Mouse (Mus musculus): ENCODE results near the gene Farp1. TPM values are rescaled to one million over a fixed set of nuclear protein-coding genes. Genes with fewer than 3 reads are reported as not detected.

Gene Farp1
- total RNA-seq, 2 experiments from 2014 or later = 129 to 134 TPM

DNA sequence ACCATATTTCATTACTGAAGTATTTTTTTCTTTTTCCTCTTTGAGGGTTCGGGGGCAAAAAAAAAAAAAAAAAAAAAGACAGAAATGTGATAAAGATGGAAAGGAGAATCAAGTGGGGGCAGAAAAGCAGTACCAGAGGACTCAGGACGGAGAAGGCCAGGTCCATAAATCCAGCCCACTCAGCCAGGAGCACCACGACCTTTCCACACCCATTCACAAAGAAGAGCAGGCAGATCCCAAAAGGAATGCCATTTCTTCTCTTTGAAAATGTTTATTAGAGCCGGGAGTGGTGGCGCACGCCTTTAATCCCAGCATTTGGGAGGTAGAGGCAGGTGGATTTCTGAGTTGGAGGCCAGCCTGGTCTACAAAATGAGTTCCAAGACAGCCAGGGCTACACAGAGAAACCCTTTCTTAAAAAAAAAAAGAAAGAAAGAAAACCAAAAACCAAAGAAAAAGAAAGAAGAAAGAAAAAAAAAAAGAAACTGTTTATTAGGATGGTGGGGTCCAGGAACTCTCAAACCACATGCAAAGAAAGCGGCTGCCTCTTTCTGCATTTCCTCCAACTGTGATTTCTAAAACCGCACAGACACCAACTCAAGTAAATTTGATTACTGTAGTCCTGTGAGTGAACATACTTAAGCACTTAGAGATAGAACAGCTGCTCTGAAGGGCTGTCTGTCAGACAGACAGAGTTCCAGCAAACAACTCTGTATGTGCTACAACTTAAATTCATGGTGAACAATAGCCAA is 270.5 kb downstream of the Farp1 start:
- no peak for DNase-seq (ENCODE audit: low spot score in 2 of 2)

DNA sequence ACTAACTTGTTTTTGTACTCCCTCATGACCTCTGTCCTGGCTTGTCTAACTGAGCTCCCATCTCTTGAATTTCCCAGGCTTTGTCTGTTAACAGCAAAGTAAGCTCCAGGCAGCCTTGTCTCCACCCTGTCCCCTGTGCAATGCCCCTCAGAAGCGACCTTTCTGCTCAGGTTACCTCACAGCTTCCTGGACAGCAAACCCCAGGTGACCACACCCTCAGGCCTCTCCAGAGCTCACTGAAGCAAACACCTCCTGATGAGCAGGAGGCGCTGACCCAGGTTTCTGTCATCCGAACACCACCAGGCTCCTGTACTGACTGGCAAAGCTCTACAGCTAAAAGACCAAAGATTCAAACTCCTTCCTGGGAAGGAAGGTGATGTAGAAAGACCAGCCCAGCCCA is 274.9 kb downstream of the Farp1 start:
- no peak for DNase-seq (ENCODE audit: low spot score in 2 of 2)

DNA sequence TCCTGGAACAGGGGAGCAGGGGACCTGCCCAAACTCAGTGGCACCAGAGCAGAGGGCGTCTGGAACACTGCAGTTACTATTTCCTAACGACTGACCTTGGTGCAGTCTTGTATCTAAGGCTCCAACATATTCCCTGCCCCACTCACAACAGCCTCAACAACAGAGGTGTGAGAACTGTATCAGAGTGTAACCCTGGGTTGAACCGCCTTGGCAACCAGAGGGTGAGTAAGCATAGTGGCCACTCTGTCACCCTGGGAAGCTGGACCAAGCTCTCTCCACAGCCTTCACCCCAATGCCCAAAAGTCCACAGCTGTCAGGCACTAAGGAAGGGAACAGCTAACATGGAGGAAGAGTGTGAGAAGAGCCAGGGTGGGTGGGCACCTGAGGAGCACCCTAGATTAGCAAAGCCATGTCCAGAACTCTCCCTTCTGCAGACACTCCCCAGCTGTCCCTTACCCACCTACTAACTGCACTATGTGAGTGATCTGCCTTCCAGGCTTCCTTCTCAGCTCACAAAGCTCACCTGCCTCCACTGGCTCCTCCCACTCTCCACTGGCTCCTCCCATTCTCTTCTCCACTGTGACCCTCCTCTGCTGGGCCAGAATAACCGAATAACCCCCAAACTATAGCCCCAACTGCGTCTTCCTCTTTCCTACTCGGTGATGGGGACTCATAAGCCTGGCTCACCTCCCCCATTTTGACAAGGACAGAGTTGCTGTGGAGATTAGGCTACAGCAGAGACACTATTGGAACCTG is 275.5 kb downstream of the Farp1 start:
- DNase-seq (ENCODE audit: low spot score in 2 of 2) = no peak

DNA sequence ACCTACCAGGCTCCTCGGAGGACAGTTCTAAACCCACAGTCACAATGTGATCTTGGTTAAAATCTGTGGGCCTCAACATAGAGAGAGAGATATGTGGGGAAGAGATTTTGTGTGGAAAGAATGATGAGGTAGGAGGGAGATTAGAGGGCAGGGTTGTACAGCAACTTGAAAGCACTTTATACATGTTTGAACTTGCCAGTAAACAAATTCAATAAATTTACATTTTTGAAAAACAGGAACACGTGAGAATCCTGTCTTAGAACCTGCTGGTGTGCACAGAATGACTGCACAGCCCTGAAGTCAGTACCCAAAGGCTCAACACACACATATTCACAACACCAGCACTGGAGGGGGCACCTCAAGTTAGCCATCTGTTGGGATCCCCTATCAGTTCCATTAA is 276.1 kb downstream of the Farp1 start:
- DNase-seq (ENCODE audit: low spot score in 2 of 2) = no peak

DNA sequence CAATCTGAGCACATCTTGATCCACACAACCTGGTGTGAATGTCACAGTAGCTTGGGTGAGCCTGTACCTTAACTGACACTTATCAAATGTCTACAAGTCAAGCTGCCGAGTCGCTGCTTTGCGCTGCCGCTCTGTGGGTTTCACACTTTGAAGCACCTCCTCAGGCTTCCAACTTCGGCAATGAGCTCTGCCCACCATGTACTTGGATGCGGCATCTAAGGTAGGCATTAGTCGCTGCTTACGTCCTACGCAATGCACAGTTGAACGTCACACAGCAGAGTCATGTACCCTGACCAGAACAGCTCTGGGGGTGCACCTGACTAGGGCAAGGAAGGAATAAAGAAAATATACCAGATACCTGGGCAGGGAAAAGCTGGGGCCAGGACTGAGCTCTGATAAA is 278.3 kb downstream of the Farp1 start:
- DNase-seq (ENCODE audit: low spot score in 2 of 2) = peak in 1 of 2 experiments; percentile 17

DNA sequence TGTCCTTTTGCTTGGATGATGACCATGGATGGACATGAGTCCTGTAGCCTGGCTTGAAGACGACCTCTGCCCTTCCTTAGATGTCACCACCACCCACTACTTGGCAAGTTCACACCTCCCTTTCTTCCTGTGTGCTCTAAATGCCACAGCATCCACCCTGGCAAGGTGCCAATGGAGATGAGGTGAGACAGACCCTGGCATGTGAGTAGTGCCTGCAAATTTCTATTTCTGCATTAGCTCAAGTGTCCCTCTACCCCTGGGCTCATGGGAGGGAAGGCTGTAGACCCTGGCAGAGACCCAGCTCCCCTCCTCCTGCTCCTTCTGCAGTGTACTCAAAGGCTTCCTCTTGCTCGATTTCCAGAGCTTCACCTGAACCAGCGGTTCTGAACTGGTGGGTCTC is 279.9 kb downstream of the Farp1 start:
- DNase-seq (ENCODE audit: low spot score in 2 of 2) = no peak

DNA sequence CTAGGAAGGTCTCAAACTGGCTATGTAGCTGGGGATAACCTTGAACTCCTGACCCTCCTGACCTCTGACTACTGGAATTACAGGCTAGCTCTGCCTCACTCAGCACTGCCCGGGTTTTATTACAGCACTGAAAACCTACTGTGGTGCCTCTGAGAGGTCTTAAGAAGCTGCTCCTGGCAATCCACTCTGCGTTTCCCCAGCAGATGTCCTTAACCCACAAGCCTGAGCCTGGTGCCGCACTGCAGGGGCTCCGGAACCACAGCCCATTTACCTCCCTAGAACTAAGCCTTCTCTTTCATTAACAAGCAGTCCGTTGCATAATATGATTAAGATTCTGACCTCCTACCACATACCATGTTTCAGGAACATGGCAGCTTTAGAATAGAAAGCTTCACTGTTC is 281.1 kb downstream of the Farp1 start:
- no peak for DNase-seq (ENCODE audit: low spot score in 2 of 2)

DNA sequence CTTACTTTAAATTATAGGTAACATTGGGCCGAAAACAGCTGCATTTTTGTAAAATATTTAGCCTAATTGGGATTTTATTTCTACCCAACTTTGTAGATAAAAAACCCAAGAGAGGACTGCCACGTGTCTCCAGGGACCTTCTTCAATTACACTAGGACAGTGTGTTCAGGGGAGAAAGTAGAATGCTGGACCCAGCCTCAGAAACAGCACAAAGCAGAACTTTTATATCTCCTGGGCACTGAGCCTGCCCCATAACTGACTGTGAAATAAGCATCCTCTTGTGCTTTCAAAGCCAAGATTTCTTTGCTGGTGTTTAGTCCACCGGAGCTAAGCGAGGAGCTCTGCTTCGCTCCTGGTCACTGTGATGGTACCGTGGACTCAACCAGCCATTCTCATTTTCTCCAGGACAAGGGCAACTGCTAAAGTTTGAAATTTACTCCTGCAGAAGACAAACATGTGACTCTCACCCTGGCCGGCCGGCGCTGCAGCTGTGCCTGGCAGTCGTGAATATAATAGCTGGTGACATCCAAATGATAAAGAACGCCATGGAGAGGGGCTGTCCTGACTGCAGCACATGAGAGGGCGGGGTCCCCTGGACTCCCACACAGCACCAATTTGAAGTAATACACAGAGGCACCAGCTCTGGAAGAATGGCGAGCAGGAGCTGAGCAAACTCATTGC is 281.8 kb downstream of the Farp1 start:
- no peak for DNase-seq (ENCODE audit: low spot score in 2 of 2)

DNA sequence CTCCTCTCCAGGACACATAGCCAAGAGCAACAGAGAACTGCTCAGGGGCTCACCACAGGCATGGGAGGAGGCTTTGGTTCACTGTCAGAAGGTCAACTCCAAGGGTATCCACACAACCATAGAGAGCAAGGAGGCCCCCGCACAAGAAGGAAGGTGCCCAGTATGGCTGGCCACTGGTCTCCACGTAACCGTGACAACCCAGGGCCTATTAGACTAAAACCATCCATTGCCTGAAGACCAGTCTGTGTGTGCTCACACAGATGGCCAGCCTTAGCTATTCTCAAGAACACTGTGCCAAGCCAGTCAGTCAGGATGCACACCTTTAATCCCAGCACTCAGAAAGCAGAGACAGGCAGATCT is 282.3 kb downstream of the Farp1 start:
- DNase-seq (ENCODE audit: low spot score in 2 of 2) = no peak

DNA sequence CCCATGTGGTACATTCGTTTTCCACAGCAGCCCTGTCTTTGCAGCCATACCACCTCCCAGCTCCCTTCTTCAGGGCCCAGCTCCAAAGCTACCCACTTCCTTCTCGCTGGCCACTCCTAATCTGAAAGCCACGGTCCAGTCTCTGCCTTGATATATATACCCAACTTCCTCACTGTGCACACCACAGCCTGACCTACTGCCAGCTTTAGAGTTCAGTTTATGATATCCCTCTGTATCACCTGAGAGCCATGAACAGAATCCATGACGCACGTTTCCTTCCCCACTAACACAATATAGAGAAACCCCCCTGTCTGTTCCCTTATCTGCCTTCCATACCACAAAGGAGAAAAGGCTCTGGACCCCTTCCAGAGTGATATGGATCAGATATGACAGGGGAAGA is 283.4 kb downstream of the Farp1 start:
- no peak for DNase-seq (ENCODE audit: low spot score in 2 of 2)

DNA sequence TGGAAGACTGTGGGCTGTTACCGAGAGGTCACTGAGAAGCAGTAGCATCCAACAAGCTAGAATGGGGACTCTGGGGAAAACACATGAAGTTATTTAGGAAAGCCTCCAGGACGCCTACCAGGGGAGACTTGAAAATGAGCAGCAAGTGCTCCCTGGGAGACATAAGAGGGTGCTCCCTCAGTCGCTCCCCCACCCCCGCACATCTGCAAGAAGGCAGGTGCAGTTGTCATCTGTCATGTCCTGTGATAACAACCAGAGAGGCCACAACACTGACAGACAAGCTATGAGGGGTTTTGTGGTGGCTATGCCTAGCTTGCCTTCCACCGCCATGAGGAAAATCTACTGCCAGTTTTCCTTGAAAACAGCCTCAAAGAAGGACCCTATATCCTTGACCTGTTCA is 287.1 kb downstream of the Farp1 start:
- no peak for DNase-seq (ENCODE audit: low spot score in 2 of 2)

DNA sequence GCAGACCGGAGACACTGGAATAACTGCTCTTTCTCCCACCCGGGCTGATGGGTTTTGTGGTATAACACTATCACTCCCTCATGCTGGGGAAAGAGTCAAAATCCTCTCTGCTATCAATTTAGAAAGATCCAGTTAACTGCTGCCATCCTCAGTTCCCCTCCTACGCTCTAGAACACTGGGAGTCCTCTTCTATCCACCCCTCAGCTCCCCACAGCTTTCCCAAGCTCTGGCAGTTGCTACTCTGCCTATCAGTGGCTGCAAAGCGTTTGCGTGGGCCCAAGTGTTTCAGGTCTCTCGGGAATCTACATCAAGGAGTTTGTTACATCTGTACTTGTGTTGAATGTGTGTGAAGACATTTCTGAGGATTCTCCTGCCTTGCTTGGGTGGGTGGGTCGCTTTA is 287.6 kb downstream of the Farp1 start:
- DNase-seq (ENCODE audit: low spot score in 2 of 2) = peak; percentile 61 to 79

DNA sequence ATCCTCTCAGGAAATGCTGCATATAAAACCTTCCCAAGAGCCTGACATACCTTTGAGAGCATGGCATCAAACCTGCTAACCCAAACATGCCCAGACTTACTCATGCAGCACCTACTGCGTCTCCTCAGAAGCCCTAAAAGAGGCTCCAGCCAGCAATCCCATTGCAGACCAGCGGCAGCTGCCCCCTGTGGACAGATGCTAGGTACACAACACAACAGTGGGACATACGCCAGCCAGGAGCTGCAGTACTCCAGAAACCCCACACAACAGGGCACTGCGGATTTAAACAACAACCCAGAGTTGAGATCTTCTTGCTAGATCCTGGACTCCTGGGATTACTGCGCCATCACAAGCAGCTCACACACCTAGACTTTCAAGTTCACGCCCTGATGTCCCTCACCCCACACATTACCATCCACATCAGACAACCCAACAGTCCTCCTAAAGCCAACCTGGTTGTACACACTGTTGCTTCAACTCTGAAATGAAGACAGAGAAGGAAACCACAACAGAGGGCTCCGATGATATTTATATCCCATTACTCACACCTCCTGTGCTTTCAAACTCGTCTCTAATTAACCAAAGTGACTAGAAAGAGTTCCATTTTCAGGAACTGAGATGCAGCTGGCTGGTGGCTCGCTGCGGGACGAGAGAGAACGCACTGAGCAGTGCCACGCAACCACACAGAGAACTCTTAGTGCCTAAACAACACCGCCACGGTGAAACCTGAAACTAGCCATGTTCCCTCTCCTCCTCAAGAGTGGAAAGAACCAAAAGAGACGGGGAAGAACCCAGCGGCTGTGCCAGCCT is 289.7 kb downstream of the Farp1 start:
- peak in 1 of 2 experiments; percentile 41 for DNase-seq (ENCODE audit: low spot score in 2 of 2)

DNA sequence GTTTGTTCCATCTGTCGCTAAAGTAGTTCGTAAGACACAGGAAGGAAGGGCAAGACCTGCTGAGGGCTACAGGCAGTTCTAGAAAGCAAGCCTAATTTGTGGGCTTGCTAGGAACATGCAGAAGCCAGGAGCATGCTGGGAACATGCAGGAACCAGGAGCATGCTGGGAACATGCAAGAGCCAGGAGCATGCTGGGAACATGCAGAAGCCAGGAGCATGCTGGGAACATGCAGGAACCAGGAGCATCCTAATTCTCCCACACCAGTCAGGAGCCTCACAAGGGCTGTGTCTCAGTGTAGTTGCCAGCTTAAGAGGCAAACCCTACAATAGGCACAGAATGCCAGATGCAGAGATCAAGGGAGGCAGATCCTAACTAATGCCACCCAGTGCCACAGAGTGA is 291.4 kb downstream of the Farp1 start:
- no peak for DNase-seq (ENCODE audit: low spot score in 2 of 2)

DNA sequence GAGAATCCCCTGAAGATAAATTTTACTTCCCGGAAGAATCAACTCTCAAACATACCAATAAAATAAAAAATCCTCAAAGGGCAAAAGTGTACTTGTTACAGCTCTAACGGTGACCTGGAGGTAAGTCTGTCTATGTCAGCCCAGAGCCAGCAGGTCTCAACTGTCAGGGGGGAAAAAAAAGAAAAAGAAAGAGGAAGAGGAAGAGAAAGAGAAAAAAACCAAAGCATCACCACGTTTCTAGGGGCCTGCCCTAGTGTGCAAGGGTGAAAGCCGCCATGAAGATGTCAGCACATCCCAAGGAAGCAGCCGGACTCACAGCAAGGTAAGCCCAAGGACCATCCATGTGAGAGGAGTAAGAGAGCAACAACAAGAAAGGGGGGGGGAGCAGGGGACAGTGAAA is 293.9 kb downstream of the Farp1 start:
- no peak for DNase-seq (ENCODE audit: low spot score in 2 of 2)

DNA sequence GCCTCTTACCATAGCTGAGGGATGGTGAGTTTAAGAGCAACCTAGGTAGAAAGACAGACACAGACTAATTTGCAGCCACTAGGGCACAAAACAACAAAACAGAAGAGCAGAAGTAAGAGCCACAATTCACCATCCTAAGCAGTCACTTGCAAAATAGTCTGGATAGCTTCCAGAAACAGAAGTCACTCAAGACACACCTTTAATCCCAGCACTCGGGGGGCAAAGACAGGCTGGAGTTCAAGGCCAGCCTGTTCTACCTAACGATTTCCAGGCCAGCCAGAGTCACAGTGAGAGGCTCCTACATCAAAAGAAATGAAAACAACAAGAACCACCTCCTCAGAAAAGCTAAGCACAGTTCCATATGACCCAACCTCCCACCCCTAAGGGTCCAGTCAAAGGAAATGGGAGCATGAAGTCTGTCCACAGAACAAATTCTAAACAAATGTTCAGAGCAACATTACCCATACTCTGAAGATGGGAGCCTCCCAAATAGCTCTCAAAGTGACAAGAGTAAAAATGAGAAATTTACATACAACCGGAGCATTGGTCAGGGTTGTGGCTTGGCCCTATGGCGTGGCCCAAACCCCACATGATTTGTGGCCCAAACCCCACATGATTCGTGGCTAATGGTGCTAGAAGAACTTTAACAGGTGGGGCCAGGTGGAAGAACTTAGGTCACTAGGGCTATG is 294.5 kb downstream of the Farp1 start:
- no peak for DNase-seq (ENCODE audit: low spot score in 2 of 2)

DNA sequence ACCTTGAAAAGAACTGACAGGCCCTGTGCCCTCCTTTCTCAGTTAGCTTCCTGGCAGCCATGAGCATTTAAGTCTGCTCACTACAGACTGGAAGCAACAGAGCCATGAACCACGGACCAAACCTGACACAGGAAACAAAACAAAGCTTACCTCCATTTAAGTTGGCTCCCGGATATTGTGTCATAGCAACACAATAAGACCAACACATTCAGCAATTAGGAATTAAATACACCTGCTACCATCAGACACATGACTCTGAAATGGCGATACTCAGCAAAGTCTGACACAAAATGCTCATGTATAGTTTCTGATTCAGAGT is 295.0 kb downstream of the Farp1 start:
- DNase-seq (ENCODE audit: low spot score in 2 of 2) = no peak
